19 mouse cellular contexts compared by ENCODE assay signal in genomic region chr15:51507126-51507525, GRCm38 (mm10).
"Had no signal": no experiment of that assay in that cellular context is flagged by ENCODE, and none has a peak within 500 bp of the region (broad histone marks: within the 10 kb centered on the region; RNA-seq: fewer than 3 reads in every experiment).

No protein-coding gene starts in this region.

- H3K9ac ChIP-seq: liver, embryonic 12.5 days; liver, embryonic 14.5 days; lung, embryonic 15.5 days; midbrain, embryonic 12.5 days; neural tube, embryonic 13.5 days; neural tube, embryonic 15.5 days; stomach, embryonic 15.5 days had no signal

- ATAC-seq: liver, embryonic 12.5 days; lung, postnatal 0 days; midbrain, embryonic 16.5 days had no signal

- DNase-seq: lung, adult 2 months; lung, postnatal 14 days; lung, postnatal 36 days; midbrain, embryonic 14.5 days; thymus, adult 2 months; thymus, postnatal 25 days had no signal

- H3K9me3 ChIP-seq: liver, embryonic 12.5 days; lung, embryonic 15.5 days; megakaryocyte, embryonic 14.5 days; midbrain, embryonic 12.5 days; neural tube, embryonic 13.5 days; neural tube, embryonic 15.5 days; stomach, embryonic 15.5 days had no signal

- H3K36me3 ChIP-seq: liver, embryonic 12.5 days; lung, embryonic 15.5 days; midbrain, embryonic 12.5 days; neural tube, embryonic 13.5 days; neural tube, embryonic 15.5 days; stomach, embryonic 15.5 days had no signal

- H3K4me2 ChIP-seq: liver, embryonic 12.5 days; lung, embryonic 15.5 days; midbrain, embryonic 12.5 days; neural tube, embryonic 13.5 days; neural tube, embryonic 15.5 days; stomach, embryonic 15.5 days had no signal

- H3K4me3 ChIP-seq: liver, embryonic 12.5 days; lung, embryonic 15.5 days; megakaryocyte, embryonic 14.5 days; midbrain, embryonic 12.5 days; myocyte; neural tube, embryonic 13.5 days; neural tube, embryonic 15.5 days; stomach, embryonic 15.5 days had no signal

- H3K27ac ChIP-seq: liver, embryonic 12.5 days; liver, embryonic 14.5 days; lung, embryonic 15.5 days; macrophage; midbrain, embryonic 12.5 days; neural tube, embryonic 13.5 days; neural tube, embryonic 15.5 days; stomach, embryonic 15.5 days; stomach, postnatal 0 days had no signal

- H3K27me3 ChIP-seq: liver, embryonic 12.5 days; lung, embryonic 15.5 days; megakaryocyte, embryonic 14.5 days; midbrain, embryonic 12.5 days; neural tube, embryonic 13.5 days; neural tube, embryonic 15.5 days; stomach, embryonic 15.5 days had no signal

- H3K4me1 ChIP-seq: liver, embryonic 12.5 days; megakaryocyte, embryonic 14.5 days had no signal
